Mouse (Mus musculus): Measurements from ENCODE around the gene Gdf15. TPM values are rescaled to one million over a fixed set of nuclear protein-coding genes. Genes with fewer than 3 reads are reported as not detected.
A peak's percentile ranks its signal among the peaks of the same experiment; 100 is the strongest.

Gene Gdf15
- polyA plus RNA-seq, 1 experiment = 6.0 TPM

DNA sequence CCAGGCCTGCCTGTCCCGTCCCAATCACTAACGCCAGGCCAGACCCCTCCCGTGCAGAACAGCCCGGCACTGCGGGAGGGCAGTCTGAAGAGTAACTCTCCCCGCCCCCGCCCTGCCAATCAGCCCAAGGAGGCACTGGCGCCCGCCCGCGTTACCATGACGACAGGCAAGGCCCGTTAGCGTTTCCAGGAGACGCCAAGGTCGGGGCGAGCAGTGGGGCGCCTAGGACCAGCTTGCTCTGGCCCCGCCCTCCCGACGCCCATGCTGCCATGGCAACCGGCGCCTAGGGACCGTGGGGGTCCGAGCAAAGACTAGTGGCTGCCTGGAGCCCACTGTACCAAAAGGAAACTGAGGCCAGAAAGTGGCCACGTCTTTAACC lies 31.0 kb downstream of the Gdf15 start:
- WGBS = 13% methylated on average over 26 of the region's 26 CpGs
- TF ChIP-seq CTCF (IDR thresholded peaks at IDR 0.05; ENCODE audit: extremely low read depth, insufficient read depth, insufficient read length, insufficient replicate concordance) (no peak), POLR2A (IDR thresholded peaks at IDR 0.05; ENCODE audit: low read depth, low read length) (no peak)
- peak; percentile 42 to 72 for DNase-seq (ENCODE audit: low read depth in 1 of 2, low spot score in 2 of 2)
- peaks cover 10% of the 10 kb centered on the region for H3K4me1 ChIP-seq (ENCODE audit: control insufficient read depth, insufficient read depth, insufficient read length)
- peaks cover 12% of the 10 kb centered on the region for H3K36me3 ChIP-seq (ENCODE audit: control insufficient read depth, insufficient read depth, low read length)
- H3K27ac ChIP-seq (ENCODE audit: insufficient read depth, low read length) = no peak overlapping the region
- H3K27me3 ChIP-seq (ENCODE audit: control insufficient read depth, insufficient read depth, low read length) = no peaks in the 10 kb centered on the region
- no peak overlapping the region for H3K4me3 ChIP-seq (ENCODE audit: extremely low read depth, insufficient read depth, insufficient read length)

DNA sequence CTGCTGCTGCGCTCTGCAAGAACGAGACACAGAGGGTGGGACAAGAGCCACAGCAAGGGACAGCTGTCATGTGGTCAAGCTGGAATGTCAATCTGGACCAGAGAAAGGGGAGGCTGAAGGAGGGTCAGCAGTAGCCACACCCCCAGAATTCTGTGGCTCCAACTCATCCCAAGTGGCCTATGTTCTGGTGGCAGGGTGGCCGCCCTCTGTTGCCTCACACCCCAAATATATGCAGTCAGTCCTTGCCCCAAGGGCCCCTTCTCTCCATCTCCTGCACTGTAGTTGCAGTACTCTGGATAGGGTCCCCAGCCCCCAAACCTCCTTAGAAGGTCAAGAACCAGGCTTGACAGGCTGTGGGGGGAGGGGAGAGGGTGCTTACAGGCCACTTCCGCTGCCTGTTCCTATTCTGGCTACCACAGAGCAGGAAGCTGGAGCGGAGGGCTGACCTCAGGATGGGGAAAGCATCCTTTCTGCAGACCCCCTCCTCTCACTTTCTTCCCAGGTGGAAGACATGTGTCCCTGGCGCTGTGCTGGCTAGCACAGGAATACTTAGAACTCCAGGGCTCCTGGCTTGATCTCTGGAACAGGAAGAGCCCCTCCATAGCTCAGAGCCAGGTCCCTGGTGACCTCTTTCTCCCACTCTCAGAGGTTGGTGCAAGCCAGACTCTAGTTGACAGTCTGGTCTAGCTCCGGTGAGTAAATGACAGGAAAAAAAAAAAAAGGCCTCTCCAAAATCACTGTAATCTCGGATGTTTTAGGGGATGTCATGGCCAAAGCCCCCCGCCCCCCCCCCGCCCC lies 31.6 kb downstream of the Gdf15 start:
- H3K4me3 ChIP-seq (ENCODE audit: extremely low read depth, insufficient read depth, insufficient read length) = no peak overlapping the region
- H3K4me1 ChIP-seq (ENCODE audit: control insufficient read depth, insufficient read depth, insufficient read length) = peaks cover 10% of the 10 kb centered on the region
- TF ChIP-seq POLR2A (IDR thresholded peaks at IDR 0.05; ENCODE audit: low read depth, low read length) = no peak
- TF ChIP-seq CTCF (IDR thresholded peaks at IDR 0.05; ENCODE audit: extremely low read depth, insufficient read depth, insufficient read length, insufficient replicate concordance) = no peak
- no peak for DNase-seq (ENCODE audit: low read depth in 1 of 2, low spot score in 2 of 2)
- WGBS = 56% methylated on average over 10 of the region's 10 CpGs
- H3K27ac ChIP-seq (ENCODE audit: insufficient read depth, low read length) = no peak overlapping the region
- no peaks in the 10 kb centered on the region for H3K27me3 ChIP-seq (ENCODE audit: control insufficient read depth, insufficient read depth, low read length)
- peaks cover 14% of the 10 kb centered on the region for H3K36me3 ChIP-seq (ENCODE audit: control insufficient read depth, insufficient read depth, low read length)

DNA sequence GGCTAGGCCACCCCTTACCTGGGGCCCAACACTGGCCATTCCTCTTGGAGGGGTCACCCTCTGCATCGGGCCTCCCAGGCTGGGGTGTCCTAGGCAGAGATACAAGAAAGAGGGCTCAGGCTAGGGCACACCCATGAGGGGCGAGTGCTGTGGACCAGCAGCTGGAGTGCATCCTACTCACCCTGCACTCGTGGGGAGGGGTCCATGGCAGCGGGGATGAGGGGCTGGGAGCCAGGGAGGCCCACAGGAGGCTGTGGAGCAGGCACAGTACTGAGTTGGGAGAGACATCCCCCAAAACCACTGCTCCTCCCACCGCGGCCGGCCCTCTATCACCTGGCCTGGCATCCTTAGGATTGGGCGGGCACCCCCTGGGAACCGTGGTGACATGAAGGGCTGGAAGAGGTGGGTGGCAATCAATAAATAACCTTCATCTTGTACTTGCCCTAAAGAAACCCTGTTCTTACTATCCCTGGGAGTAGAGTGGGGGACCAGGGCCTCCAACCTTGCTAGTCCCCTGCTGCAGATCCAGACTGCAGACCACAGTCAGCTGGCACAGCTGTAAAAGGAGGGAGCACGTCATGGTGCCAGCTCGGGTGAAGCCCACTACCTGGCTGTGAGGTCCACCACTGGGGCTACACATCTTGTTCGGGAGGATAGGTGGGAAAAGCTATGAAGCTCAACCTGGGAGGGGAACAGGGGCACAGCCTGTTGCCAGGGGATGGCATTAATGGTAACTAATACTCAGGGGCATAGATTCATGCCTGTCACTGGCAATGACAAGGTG lies 32.6 kb downstream of the Gdf15 start:
- Histone ChIP-seq H3K36me3 (ENCODE audit: control insufficient read depth, insufficient read depth, low read length) (peaks cover 14% of the 10 kb centered on the region), H3K4me3 (ENCODE audit: extremely low read depth, insufficient read depth, insufficient read length) (no peak overlapping the region), H3K4me1 (ENCODE audit: control insufficient read depth, insufficient read depth, insufficient read length) (peaks cover 16% of the 10 kb centered on the region), H3K27me3 (ENCODE audit: control insufficient read depth, insufficient read depth, low read length) (no peaks in the 10 kb centered on the region), H3K27ac (ENCODE audit: insufficient read depth, low read length) (no peak overlapping the region)
- DNase-seq (ENCODE audit: low read depth in 1 of 2, low spot score in 2 of 2) = no peak
- 90% methylated on average over 12 of the region's 12 CpGs for WGBS
- TF ChIP-seq CTCF (IDR thresholded peaks at IDR 0.05; ENCODE audit: extremely low read depth, insufficient read depth, insufficient read length, insufficient replicate concordance) (no peak), POLR2A (IDR thresholded peaks at IDR 0.05; ENCODE audit: low read depth, low read length) (no peak)

DNA sequence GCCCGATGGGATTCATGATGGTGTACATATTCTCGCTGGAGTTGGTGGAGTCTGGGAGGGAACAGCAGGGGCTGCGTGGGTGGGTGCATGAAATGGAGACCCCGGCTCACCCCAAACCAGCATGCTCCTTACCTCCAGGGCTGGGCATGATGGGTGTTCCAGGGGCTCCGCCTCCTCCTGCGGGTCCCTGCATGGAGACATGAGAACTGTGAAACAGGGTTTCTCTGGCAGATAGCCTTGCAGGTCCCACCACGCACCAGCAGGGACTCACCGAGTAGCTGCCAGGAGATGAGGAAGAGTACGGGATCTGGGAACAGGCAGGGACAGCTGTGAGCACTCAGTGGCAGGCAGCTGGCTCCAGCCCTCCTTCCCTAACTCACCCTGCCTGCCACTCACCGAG lies 33.5 kb downstream of the Gdf15 start:
- peaks cover 14% of the 10 kb centered on the region for H3K36me3 ChIP-seq (ENCODE audit: control insufficient read depth, insufficient read depth, low read length)
- H3K27me3 ChIP-seq (ENCODE audit: control insufficient read depth, insufficient read depth, low read length) = no peaks in the 10 kb centered on the region
- no peak for TF ChIP-seq POLR2A (IDR thresholded peaks at IDR 0.05; ENCODE audit: low read depth, low read length)
- TF ChIP-seq CTCF (IDR thresholded peaks at IDR 0.05; ENCODE audit: extremely low read depth, insufficient read depth, insufficient read length, insufficient replicate concordance) = no peak
- 89% methylated on average over 10 of the region's 10 CpGs for WGBS
- no peak for DNase-seq (ENCODE audit: low read depth in 1 of 2, low spot score in 2 of 2)
- H3K27ac ChIP-seq (ENCODE audit: insufficient read depth, low read length) = no peak overlapping the region
- no peak overlapping the region for H3K4me3 ChIP-seq (ENCODE audit: extremely low read depth, insufficient read depth, insufficient read length)
- peaks cover 19% of the 10 kb centered on the region for H3K4me1 ChIP-seq (ENCODE audit: control insufficient read depth, insufficient read depth, insufficient read length)

DNA sequence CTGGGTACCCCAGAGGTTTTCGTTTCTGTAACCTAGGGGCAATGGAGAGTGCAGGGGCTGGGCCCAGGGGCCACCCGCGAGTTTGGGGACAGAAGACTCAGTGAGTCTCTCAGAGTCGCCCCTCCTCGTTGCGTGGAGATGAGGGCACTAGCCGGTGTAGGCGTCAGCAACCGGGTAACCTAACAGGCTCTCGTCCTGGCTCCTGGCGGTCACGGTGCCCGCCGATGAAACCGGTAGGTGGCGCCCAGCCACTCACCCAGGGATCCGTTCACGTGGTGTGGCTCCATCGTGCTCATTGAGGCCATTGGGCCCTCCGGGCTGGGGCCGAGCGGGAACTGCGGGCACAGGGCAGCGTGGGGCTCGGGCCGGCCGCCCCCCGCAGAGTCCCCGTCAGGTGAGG lies 34.0 kb downstream of the Gdf15 start:
- 84% methylated on average over 29 of the region's 29 CpGs for WGBS
- Histone ChIP-seq H3K27me3 (ENCODE audit: control insufficient read depth, insufficient read depth, low read length) (no peaks in the 10 kb centered on the region), H3K4me1 (ENCODE audit: control insufficient read depth, insufficient read depth, insufficient read length) (peaks cover 19% of the 10 kb centered on the region), H3K36me3 (ENCODE audit: control insufficient read depth, insufficient read depth, low read length) (peaks cover 14% of the 10 kb centered on the region), H3K27ac (ENCODE audit: insufficient read depth, low read length) (no peak overlapping the region), H3K4me3 (ENCODE audit: extremely low read depth, insufficient read depth, insufficient read length) (no peak overlapping the region)
- no peak for DNase-seq (ENCODE audit: low read depth in 1 of 2, low spot score in 2 of 2)
- TF ChIP-seq POLR2A (IDR thresholded peaks at IDR 0.05; ENCODE audit: low read depth, low read length) (no peak), CTCF (IDR thresholded peaks at IDR 0.05; ENCODE audit: extremely low read depth, insufficient read depth, insufficient read length, insufficient replicate concordance) (no peak)

DNA sequence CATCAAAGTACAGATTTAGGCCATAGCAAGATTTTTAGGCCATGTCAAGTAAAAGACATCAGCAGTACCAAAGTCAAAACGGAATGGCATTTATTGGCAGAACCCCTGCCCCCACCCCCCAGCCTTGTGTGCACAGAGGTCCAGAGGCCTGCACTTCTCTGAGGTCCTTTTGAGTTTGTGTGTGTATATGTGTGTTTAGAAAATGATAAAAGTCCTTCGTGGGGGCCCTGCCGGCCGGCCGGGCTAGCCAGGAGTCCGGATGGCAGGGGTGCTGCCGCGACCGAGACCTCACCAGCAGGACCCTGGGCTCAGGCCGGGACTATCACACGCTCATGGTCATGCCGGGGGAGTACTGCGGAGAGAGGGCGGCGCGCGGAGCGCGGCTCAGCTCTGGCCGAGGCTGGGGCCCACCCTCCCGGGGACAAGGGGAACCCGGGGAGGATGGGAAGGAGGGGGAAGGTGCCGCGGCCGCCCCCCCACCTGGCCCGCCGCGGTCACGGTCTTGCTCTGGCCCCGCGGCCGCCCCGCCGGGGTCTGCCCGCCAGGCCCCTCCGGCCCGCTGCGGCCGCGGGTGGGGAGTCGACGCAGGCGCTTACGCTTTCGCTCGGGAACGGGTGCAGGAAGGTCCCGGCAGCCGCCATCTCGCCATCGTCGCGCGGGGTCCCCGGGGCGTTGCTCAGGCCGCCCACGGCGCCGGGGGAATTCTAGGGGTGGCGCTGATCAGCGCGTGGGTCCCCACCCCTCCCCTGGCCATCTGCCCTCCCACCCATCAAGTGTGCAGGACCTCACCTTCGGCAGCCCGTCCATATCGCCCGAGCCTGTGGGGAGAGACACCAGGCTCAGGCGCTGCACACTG lies 34.6 kb downstream of the Gdf15 start:
- no peak for DNase-seq (ENCODE audit: low read depth in 1 of 2, low spot score in 2 of 2)
- WGBS = 97% methylated on average over 68 of the region's 68 CpGs
- Histone ChIP-seq H3K27ac (ENCODE audit: insufficient read depth, low read length) (no peak overlapping the region), H3K4me3 (ENCODE audit: extremely low read depth, insufficient read depth, insufficient read length) (no peak overlapping the region), H3K4me1 (ENCODE audit: control insufficient read depth, insufficient read depth, insufficient read length) (peaks cover 19% of the 10 kb centered on the region), H3K36me3 (ENCODE audit: control insufficient read depth, insufficient read depth, low read length) (peaks cover 14% of the 10 kb centered on the region), H3K27me3 (ENCODE audit: control insufficient read depth, insufficient read depth, low read length) (no peaks in the 10 kb centered on the region)
- TF ChIP-seq POLR2A (IDR thresholded peaks at IDR 0.05; ENCODE audit: low read depth, low read length) (no peak), CTCF (IDR thresholded peaks at IDR 0.05; ENCODE audit: extremely low read depth, insufficient read depth, insufficient read length, insufficient replicate concordance) (no peak)

All from spleen, adult 2 months (tissue).